Mouse (Mus musculus): ENCODE measurements at regions not wholly inside any gene's neighbourhood (a gene's known extent, or its start where the extent isn't known, plus 50 kb on each side); places are given as distances from the start of the nearest gene placed in this dataset.

DNA sequence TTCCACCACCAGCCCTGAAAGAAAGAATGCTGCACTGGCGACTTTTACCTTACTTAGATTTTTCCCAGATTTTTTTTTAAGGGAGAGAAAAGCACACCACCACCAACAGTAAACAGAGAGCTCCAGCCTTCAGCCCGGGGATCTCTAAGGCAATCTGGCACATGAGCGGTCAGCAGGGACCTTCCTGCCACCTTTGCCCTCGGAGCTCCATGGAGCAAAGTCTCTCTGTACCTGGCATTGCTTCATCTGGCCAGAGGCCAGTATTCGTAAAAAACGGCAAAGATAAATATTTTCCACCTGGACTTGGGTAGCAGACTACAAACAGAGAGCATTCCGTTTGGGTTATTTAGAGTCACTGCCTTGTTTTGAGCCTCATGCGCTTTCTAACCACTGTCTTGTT lies 58.4 kb upstream of the Dio3 start:
- no peak for DNase-seq (ENCODE audit: low spot score)

GRCm38 (mm10) chr12:110221184-110221583 lies 57.7 kb upstream of the Dio3 start:
- DNase-seq (ENCODE audit: low spot score), result no peak

DNA sequence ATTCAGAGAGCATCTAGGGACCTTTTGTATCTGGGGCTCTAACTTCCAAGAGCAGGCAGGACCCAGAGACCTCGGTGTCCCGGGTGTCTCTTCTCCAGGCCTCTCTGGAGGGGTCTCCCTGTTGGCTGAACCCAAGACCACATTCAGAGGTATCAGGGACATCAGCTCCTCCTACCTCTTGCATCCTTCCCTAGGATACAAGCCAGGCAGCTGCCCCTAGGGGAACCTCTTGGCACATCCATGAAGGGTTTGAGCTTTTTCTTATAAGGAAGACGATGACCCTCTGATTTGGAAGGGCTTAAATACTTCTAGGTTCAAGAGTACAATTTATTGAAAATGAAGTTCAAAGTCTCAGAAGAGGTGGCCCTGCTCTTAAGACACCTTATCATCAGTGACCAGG lies 57.2 kb upstream of the Dio3 start:
- no peak for DNase-seq (ENCODE audit: low spot score)

- no peak for DNase-seq (ENCODE audit: low spot score)
Observed at GRCm38 (mm10) chr12:110224250-110224649, 54.6 kb upstream of the Dio3 start.

- no peak for DNase-seq (ENCODE audit: low spot score)
Observed at GRCm38 (mm10) chr12:110228011-110228411, 50.9 kb upstream of the Dio3 start.

Measured in embryo, embryonic 10 days (tissue).